Mouse (Mus musculus) intestine, embryonic 15.5 days (tissue): Measurements from ENCODE around the gene Rab34. TPM values are rescaled to one million over a fixed set of nuclear protein-coding genes. Genes with fewer than 3 reads are reported as not detected.

Experiments
- ATAC-seq: fragments of 200-750 bp; cut with Nextera tagmentation; 2 replicates; pipeline ENCODE4 v1.8.0; 2017; ENCODE audit warnings: moderate TSS enrichment, moderate library complexity
- H3K27ac ChIP-seq: fragments of 300-500 bp; sonication (generic); 2 replicates; pipeline ENCODE4 v1.5.1; 2015; ENCODE audit warnings: mild to moderate bottlenecking, inconsistent platforms
- H3K27me3 ChIP-seq: fragments of 300-500 bp; sonication (generic); replicated peaks from 2 replicates; pipeline ENCODE4 v1.6.1; 2015; ENCODE audit warnings: inconsistent platforms
- H3K36me3 ChIP-seq: fragments of 300-500 bp; sonication (generic); 2 replicates; pipeline ENCODE4 v1.6.1; 2015; ENCODE audit warnings: inconsistent platforms
- H3K4me1 ChIP-seq: fragments of 300-500 bp; sonication (generic); replicated peaks from 2 replicates; pipeline ENCODE4 v1.6.1; 2015; ENCODE audit warnings: inconsistent platforms
- H3K4me2 ChIP-seq: fragments of 300-500 bp; sonication (generic); replicated peaks from 2 replicates; pipeline ENCODE4 v1.6.1; 2015; ENCODE audit warnings: mild to moderate bottlenecking, inconsistent platforms
- H3K4me3 ChIP-seq: fragments of 300-500 bp; sonication (generic); replicated peaks from 2 replicates; pipeline ENCODE4 v1.5.1; 2015; ENCODE audit warnings: inconsistent platforms
- H3K9ac ChIP-seq: fragments of 300-500 bp; sonication (generic); 2 replicates; pipeline ENCODE4 v1.6.1; 2015; ENCODE audit warnings: inconsistent platforms
- H3K9me3 ChIP-seq: fragments of 300-500 bp; sonication (generic); 2 replicates; pipeline ENCODE4 v1.6.1; 2016; ENCODE audit warnings: inconsistent platforms
- WGBS: fragments of 180-500 bp; shearing (Covaris S2); methylation state at CpG from one replicate; pipeline ENCODE4 v1.1.7; 2015; 5-methylcytosine and 5-hydroxymethylcytosine counted together
- polyA plus RNA-seq: library from polyadenylated mRNA; unstranded; fragments of >200 nt; fragmentation: Nextera tagmentation; extraction: Ambion mirVana; gene quantifications from 2 replicates; pipeline ENCODE4 v1.2.1, GENCODE M21; 2015

Gene Rab34
- polyA plus RNA-seq, 1 experiment from 2014 or later, result 91.4 TPM

DNA sequence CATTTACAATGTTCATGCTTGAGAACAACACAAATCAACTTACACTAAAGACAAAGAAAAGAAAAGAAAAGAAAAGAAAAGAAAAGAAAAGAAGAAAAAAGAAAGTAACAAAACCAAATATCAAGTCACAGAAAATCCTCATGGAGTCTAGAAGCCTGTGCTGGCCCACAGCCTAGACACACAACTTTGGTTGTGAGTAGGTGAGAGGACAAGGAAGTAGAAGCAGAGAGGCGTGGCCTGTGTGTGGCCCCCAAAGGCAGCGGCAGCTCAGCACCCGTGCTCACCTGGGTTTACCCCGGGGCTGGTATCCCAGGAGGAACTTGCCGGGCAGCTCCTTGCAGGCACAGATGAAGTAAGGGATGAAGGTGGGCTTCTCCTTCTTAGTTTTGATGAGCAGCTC lies 23.3 kb downstream of the Rab34 start:
- Histone ChIP-seq H3K4me1 (no peaks in the 10 kb centered on the region), H3K9ac (no peak overlapping the region), H3K27ac (no peak overlapping the region), H3K27me3 (no peaks in the 10 kb centered on the region), H3K36me3 (peaks cover 71% of the 10 kb centered on the region), H3K4me3 (no peak overlapping the region), H3K9me3 (no peaks in the 10 kb centered on the region), H3K4me2 (no peak overlapping the region)
- 81% methylated on average over 5 of the region's 5 CpGs for WGBS
- no peak for ATAC-seq

DNA sequence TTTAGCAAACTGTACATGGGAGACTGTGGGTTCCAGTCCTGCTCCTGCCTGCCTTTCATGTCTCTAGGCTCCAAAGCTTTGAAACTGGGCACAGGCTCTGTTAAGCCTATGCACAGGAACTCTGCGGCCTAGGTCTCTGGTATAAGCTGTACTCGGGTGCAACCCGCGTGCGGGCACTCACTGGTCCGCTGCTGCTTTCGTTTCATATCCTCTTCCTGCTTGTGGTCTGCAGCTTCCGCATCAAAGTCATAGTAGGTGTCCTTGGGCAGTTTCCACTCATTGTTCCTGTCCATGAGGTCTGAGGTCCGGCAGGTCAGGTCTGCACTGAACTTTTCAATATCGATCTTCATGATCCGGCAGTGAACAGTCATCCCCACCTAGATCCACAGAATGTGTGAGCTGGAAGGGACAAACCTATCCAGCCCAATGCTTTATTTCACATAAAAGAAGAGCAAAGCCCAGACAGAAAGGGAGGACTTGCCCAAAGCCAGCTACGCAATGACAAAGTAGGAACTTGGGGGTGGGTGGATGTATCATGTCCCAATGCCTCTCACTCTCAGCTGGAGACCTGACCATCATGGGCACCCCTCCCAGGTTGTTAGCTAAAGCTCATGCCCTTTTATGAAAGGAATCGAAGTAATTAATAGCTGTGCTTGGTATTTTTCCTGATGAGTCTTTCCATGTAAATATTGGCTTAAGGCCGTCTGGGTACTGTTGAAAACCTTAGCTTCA lies 25.0 kb downstream of the Rab34 start:
- H3K36me3 ChIP-seq, result peaks cover 69% of the 10 kb centered on the region
- no peak overlapping the region for H3K4me3 ChIP-seq
- no peak overlapping the region for H3K27ac ChIP-seq
- no peaks in the 10 kb centered on the region for H3K4me1 ChIP-seq
- H3K27me3 ChIP-seq, result no peaks in the 10 kb centered on the region
- no peaks in the 10 kb centered on the region for H3K9me3 ChIP-seq
- no peak for ATAC-seq
- H3K4me2 ChIP-seq, result no peak overlapping the region
- WGBS, result 93% methylated on average over 14 of the region's 14 CpGs
- H3K9ac ChIP-seq, result no peak overlapping the region

GRCm38 (mm10) chr11:78215709-78216317 lies 27.6 kb downstream of the Rab34 start:
- Histone ChIP-seq H3K36me3 (peaks cover 70% of the 10 kb centered on the region), H3K27me3 (no peaks in the 10 kb centered on the region), H3K9me3 (no peaks in the 10 kb centered on the region), H3K4me3 (no peak overlapping the region), H3K4me1 (no peaks in the 10 kb centered on the region), H3K27ac (no peak overlapping the region), H3K9ac (no peak overlapping the region), H3K4me2 (no peak overlapping the region)
- WGBS, result 89% methylated on average over 11 of the region's 11 CpGs
- no peak for ATAC-seq

- Histone ChIP-seq H3K27ac (no peak overlapping the region), H3K4me2 (no peak overlapping the region), H3K9me3 (no peaks in the 10 kb centered on the region), H3K9ac (no peak overlapping the region), H3K36me3 (peaks cover 87% of the 10 kb centered on the region), H3K27me3 (no peaks in the 10 kb centered on the region), H3K4me1 (no peaks in the 10 kb centered on the region), H3K4me3 (no peak overlapping the region)
- ATAC-seq, result no peak
- WGBS, result 84% methylated on average over 4 of the region's 4 CpGs
Measured at GRCm38 (mm10) chr11:78223586-78223985, 35.4 kb downstream of the Rab34 start.

GRCm38 (mm10) chr11:78231518-78231917 lies 43.3 kb downstream of the Rab34 start:
- Histone ChIP-seq H3K36me3 (peaks cover 67% of the 10 kb centered on the region), H3K9ac (no peak overlapping the region), H3K27me3 (no peaks in the 10 kb centered on the region), H3K4me1 (no peaks in the 10 kb centered on the region), H3K4me3 (no peak overlapping the region), H3K9me3 (no peaks in the 10 kb centered on the region), H3K27ac (no peak overlapping the region), H3K4me2 (no peak overlapping the region)
- no peak for ATAC-seq
- WGBS, result 91% methylated on average over 6 of the region's 6 CpGs

DNA sequence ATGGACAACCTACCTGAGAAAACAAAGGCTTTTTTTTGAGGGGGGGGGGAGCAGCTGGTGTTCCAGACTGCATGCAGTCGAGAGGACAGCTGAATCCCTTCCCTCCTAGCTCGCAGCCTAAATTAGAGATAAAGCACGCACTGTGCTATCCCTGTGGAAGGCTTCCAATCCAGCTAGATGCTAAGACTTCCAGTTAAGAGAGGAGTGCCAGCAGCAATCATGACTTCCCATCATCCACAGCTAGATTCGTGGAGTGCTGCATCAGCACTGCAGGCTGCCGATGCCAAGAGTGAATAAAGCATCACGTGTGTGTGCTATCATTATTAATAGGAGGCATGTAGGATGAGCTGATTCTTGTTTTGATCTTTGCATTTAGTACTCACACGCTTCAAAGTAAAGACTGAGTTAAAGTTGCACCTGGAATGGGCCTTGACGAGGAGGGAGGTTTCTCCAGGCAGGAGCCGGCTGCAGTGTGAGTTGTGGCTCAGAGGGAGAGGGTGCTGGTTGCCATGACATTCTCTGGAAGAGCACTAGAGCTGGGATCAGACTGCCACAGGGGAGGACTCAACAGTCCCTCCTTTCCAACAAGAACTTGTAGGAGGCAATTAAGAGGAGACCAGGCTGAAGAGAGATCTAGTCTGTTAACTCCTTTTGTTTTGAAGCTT lies 52.1 kb downstream of the Rab34 start:
- no peak overlapping the region for H3K4me3 ChIP-seq
- H3K27ac ChIP-seq, result no peak overlapping the region
- H3K9ac ChIP-seq, result no peak overlapping the region
- H3K4me2 ChIP-seq, result no peak overlapping the region
- peaks cover 7% of the 10 kb centered on the region; the same call in 1 of the 2 replicates for H3K4me1 ChIP-seq
- no peaks in the 10 kb centered on the region for H3K9me3 ChIP-seq
- ATAC-seq, result no peak
- peaks cover 5% of the 10 kb centered on the region for H3K36me3 ChIP-seq
- 89% methylated on average over 9 of the region's 9 CpGs for WGBS
- no peaks in the 10 kb centered on the region for H3K27me3 ChIP-seq

Other genes starting within 250 kb of the Rab34 start
- 12.8 and 13.5 TPM in 2 replicates for gene Phf12, start 205.7 kb upstream of the Rab34 start, polyA plus RNA-seq
- 18.0 and 18.3 TPM in 2 replicates for gene Dhrs13, start 156.2 kb upstream of the Rab34 start, polyA plus RNA-seq
- 44.0 and 44.2 TPM in 2 replicates for gene Flot2, start 150.5 kb upstream of the Rab34 start, polyA plus RNA-seq
- 30.8 and 31.6 TPM in 2 replicates for gene Eral1, start 108.0 kb upstream of the Rab34 start, polyA plus RNA-seq
- gene Fam222b, start 93.8 kb upstream of the Rab34 start, polyA plus RNA-seq, result 13.1 and 13.3 TPM in 2 replicates
- gene Traf4, start 22.8 kb upstream of the Rab34 start, polyA plus RNA-seq, result 74.7 and 77.2 TPM in 2 replicates
- gene Nek8, start 11.8 kb upstream of the Rab34 start, polyA plus RNA-seq, result 14.4 and 17.1 TPM in 2 replicates
- 39.1 and 39.8 TPM in 2 replicates for gene Tlcd1, start 11.7 kb upstream of the Rab34 start, polyA plus RNA-seq
- 1,310 and 1,463 TPM in 2 replicates for gene Rpl23a, start 4.8 kb upstream of the Rab34 start, polyA plus RNA-seq
- gene Proca1, start 5.0 kb downstream of the Rab34 start, polyA plus RNA-seq, result 2.6 and 3.1 TPM in 2 replicates
- 70.2 and 79.0 TPM in 2 replicates for gene Sdf2, start 57.3 kb downstream of the Rab34 start, polyA plus RNA-seq
- gene Supt6, start 57.6 kb downstream of the Rab34 start, polyA plus RNA-seq, result 21.0 and 22.7 TPM in 2 replicates
- 68.6 and 71.1 TPM in 2 replicates for gene 2610507B11Rik, start 73.3 kb downstream of the Rab34 start, polyA plus RNA-seq
- gene BC030499, start 102.4 kb downstream of the Rab34 start, polyA plus RNA-seq, result 0.16 and 0.33 TPM in 2 replicates
- 26.8 and 28.3 TPM in 2 replicates for gene Spag5, start 113.1 kb downstream of the Rab34 start, polyA plus RNA-seq
- gene Aldoc, start 134.5 kb downstream of the Rab34 start, polyA plus RNA-seq, result 23.1 and 29.0 TPM in 2 replicates
- 78.6 and 85.0 TPM in 2 replicates for gene Pigs, start 140.0 kb downstream of the Rab34 start, polyA plus RNA-seq
- 33.5 and 34.6 TPM in 2 replicates for gene Unc119, start 155.1 kb downstream of the Rab34 start, polyA plus RNA-seq
- gene Foxn1, start 198.1 kb downstream of the Rab34 start, polyA plus RNA-seq, result not detected in 2 replicates
- gene Slc13a2, start 233.8 kb downstream of the Rab34 start, polyA plus RNA-seq, result 1.3 and 2.5 TPM in 2 replicates